Mouse (Mus musculus) testis, adult 2 months (tissue): Measurements from ENCODE around the gene Dennd1b. TPM values are rescaled to one million over a fixed set of nuclear protein-coding genes. Genes with fewer than 3 reads are reported as not detected.

Source experiments
- H3K27ac ChIP-seq: fragments of 200-500 bp; 2 replicates; pipeline ENCODE4 v1.5.1; 2012; ENCODE audit warnings: low read depth, low read length; ENCODE audit not compliant: control insufficient read depth, insufficient read depth
- H3K27me3 ChIP-seq: fragments of 200-500 bp; 2 replicates; pipeline ENCODE4 v1.6.1; 2012; ENCODE audit warnings: mild to moderate bottlenecking, low read length, moderate library complexity; ENCODE audit not compliant: control insufficient read depth, insufficient read depth
- H3K36me3 ChIP-seq: fragments of 200-500 bp; 2 replicates; pipeline ENCODE4 v1.6.1; 2012; ENCODE audit warnings: mild to moderate bottlenecking, low read length; ENCODE audit not compliant: control insufficient read depth, insufficient read depth
- H3K4me1 ChIP-seq: fragments of 200-500 bp; 2 replicates; pipeline ENCODE4 v1.6.1; 2012; ENCODE audit warnings: low read length; ENCODE audit not compliant: control insufficient read depth, insufficient read depth
- H3K4me3 ChIP-seq: fragments of 200-500 bp; 2 replicates; pipeline ENCODE4 v1.5.1; 2012; ENCODE audit warnings: low read depth, mild to moderate bottlenecking, low read length, moderate library complexity, mixed read lengths; ENCODE audit not compliant: control insufficient read depth
- CTCF ChIP-seq: fragments of 200-500 bp; IDR thresholded peaks from 2 replicates; pipeline ENCODE4 v1.5.1; 2012; ENCODE audit warnings: low read depth, mild to moderate bottlenecking, inconsistent platforms, low read length, moderate library complexity; ENCODE audit not compliant: control insufficient read depth, insufficient read depth, insufficient replicate concordance
- POLR2A ChIP-seq: fragments of 200-500 bp; IDR thresholded peaks from 2 replicates; pipeline ENCODE4 v1.6.1; 2012; ENCODE audit warnings: low read depth, mild to moderate bottlenecking, inconsistent platforms, low read length, moderate library complexity; ENCODE audit not compliant: control insufficient read depth
- polyA plus RNA-seq: library from polyadenylated mRNA; depleted of rRNA; stranded (reverse); fragments of >200 nt; gene quantifications from 2 replicates; pipeline ENCODE4 v1.2.3, GENCODE M21; 2012; rRNA removed

The Dennd1b gene
- polyA plus RNA-seq: 5.6 and 5.8 TPM in 2 replicates

DNA sequence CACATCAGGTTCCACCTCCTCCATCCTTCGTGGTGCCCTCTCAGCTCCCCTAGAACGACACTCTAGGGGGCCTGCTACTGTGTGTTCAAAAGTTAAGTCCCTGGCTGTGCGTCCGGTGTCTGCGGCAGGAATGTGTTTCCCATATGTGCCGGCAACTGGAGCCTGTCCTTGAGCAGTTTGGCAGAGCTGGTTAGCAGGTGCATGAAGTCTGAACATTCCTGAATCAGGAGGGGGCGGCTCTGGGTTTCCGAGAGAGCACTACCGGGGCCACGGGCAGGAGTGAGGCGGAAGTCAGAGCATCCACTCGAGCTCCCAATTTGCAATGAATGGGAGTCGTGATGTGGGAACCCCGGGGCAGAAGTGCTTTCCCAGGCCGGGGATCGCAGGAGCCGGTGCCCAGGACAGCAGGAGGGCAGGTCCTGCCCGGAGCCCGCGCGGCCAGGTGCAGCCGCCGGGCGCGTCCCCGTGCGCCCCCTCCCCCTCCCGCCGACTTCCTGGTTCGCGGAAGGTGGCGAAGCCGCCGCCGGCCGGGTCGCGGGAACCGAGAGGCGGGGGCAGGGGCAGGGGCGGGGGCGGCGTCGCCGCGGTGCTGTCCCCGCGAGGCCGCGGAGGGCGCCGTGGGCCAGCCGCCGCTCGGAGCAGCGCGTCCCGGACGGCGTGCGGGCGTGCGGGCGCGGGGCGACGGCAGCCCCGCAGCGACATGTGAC lies at the start of gene Dennd1b:
Dennd1b (plus strand) TSS at position 275 of the 707 bp plus-strand sequence.
- H3K27ac ChIP-seq: peak within 1 kb of the TSS; percentile 89
- H3K36me3 ChIP-seq: no peaks in the 10 kb centered on the region
- no peak for TF ChIP-seq CTCF
- TF ChIP-seq POLR2A: no peak; the same call in 1 of the 2 replicates
- H3K27me3 ChIP-seq: no peaks in the 10 kb centered on the region
- H3K4me3 ChIP-seq: peak within 1 kb of the TSS; percentile 95
- no peaks in the 10 kb centered on the region; the same call in 1 of the 2 replicates for H3K4me1 ChIP-seq

DNA sequence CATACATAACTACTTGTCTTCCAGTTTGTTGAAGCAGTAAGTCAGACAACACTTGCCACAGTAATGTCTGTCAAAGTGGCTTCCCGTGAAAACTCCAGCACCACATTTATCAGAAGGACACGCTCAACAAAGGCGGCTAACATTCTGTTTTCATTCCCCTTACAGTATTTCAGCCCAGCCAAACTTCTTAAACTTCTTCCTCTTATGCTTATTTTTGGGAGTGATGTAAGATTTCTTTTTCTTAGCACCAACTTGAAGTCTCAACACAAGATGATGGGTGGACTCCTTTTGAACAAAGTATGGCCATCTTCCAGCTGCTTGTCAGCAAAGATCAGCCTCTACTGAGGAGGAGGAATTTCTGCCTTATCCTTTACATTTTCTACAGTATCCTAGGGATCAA lies 47.6 kb upstream of the Dennd1b start:
- Histone ChIP-seq H3K4me3 (no peak overlapping the region), H3K27ac (no peak overlapping the region), H3K27me3 (no peaks in the 10 kb centered on the region), H3K4me1 (no peaks in the 10 kb centered on the region; the same call in 1 of the 2 replicates), H3K36me3 (no peaks in the 10 kb centered on the region)
- TF ChIP-seq POLR2A (no peak), CTCF (no peak)

DNA sequence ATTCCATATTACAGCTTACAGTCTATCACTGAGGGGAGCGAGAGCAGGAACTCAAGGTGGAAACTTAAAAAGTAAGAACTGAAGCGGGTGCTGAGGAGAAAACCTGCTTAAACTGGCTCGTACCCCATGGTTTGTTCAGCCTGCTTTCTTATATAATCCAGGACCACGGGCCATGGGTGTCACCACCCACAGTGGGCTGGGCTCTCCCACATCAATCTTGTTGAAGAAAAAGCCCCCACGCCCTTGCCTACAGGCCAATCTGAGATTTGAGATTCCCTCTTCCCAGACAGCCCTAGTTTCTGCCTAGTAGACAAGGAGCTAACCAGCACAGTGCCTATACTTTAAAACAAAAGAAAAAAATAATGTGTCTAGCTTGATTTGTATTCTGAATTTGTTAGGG lies 43.6 kb upstream of the Dennd1b start:
- no peaks in the 10 kb centered on the region for H3K27me3 ChIP-seq
- H3K27ac ChIP-seq: no peak overlapping the region
- TF ChIP-seq CTCF (no peak), POLR2A (no peak)
- H3K36me3 ChIP-seq: no peaks in the 10 kb centered on the region
- no peaks in the 10 kb centered on the region for H3K4me1 ChIP-seq
- no peak overlapping the region for H3K4me3 ChIP-seq

DNA sequence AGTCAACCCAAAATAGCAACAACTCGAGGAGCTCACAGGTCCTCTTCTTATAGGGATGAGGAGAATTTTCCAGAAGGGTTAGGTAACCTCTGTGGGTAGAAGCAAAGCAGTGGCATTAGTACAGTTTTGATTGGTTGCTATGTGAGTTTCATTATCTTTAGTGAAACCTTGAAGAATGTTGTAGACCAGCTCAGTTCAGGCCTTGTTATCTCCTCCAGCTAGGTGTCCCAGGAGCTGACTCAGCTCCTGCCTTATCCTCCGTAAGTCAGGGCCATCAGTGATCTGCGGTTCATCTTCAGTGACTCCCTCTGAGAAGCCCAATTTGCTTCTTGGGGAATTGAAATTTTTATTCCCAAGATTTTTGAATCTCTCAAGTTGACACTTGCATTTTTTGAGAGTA lies 43.2 kb upstream of the Dennd1b start:
- H3K36me3 ChIP-seq: no peaks in the 10 kb centered on the region
- H3K4me1 ChIP-seq: no peaks in the 10 kb centered on the region
- no peaks in the 10 kb centered on the region for H3K27me3 ChIP-seq
- no peak overlapping the region for H3K27ac ChIP-seq
- no peak overlapping the region for H3K4me3 ChIP-seq
- TF ChIP-seq CTCF: no peak
- no peak for TF ChIP-seq POLR2A

DNA sequence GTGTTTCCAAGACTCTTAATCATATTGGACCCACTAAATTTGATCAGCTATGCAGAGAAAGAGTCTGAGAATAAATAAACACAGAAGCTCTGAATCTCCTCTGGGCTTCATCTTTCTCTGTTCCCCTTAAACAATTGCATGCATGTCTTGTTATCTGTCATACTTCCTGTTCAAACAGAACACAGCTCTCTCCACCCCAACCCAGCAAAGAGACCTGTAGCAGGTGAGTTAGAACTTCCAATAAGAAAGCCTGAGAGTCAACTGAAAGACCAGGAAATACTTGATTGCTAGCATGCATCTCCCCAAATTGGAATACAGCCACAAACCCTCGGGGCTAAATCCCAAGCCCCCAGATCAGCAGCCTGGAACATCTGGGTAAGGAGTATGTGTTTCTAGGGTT lies 42.4 kb upstream of the Dennd1b start:
- Histone ChIP-seq H3K4me3 (no peak overlapping the region), H3K4me1 (no peaks in the 10 kb centered on the region), H3K27ac (no peak overlapping the region), H3K36me3 (no peaks in the 10 kb centered on the region), H3K27me3 (no peaks in the 10 kb centered on the region)
- TF ChIP-seq CTCF: no peak
- TF ChIP-seq POLR2A: no peak

DNA sequence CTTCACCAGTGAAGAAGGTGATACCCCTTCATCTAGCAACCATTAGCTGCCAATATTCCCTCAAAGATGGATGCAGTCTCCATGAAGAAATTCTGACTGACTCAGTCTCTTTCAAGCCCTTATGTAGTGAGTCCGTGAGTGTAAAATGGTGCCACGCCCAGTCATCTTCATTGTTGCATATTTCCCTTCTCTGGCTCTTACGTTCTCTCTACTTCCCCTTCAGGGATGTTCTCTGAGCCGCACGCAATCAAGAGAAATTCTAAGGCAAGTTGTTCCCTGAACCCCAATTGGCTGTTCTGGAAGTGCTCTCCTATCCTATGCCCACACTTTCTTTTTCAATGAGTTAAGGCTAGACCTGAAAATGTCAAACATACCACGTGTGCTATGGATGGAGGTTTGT lies 40.3 kb upstream of the Dennd1b start:
- Histone ChIP-seq H3K4me3 (no peak overlapping the region), H3K36me3 (no peaks in the 10 kb centered on the region), H3K27me3 (no peaks in the 10 kb centered on the region), H3K27ac (no peak overlapping the region), H3K4me1 (no peaks in the 10 kb centered on the region)
- TF ChIP-seq POLR2A: no peak
- TF ChIP-seq CTCF: no peak

DNA sequence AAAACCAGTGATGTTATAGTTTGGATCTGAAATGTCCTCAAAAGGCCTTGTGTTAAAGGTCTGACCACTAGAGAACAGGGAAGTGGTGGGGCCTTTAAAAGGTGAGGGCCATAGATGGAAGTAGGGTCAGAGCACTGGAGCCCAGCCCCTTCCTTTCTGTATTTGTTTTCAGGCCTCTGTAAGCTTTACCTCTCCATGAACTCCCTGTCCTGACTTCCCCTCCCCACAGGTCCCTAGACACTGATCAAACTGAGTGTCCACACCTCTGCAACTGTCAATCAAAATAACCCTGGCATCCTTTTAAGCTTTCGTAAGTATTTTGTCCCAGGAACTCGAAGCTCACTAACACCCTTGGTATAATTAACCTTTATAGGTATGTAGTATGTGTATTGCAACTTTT lies 39.0 kb upstream of the Dennd1b start:
- no peak overlapping the region for H3K4me3 ChIP-seq
- H3K27ac ChIP-seq: no peak overlapping the region
- TF ChIP-seq CTCF (no peak), POLR2A (no peak)
- no peaks in the 10 kb centered on the region; the same call in 1 of the 2 replicates for H3K4me1 ChIP-seq
- no peaks in the 10 kb centered on the region for H3K27me3 ChIP-seq
- no peaks in the 10 kb centered on the region for H3K36me3 ChIP-seq
